Mouse (Mus musculus) cerebellum, adult 2 months (tissue): ENCODE data around the gene Dot1l.

Experiments used
- CTCF ChIP-seq: fragments of 200-500 bp; IDR thresholded peaks from 2 replicates; pipeline ENCODE4 v1.5.1; 2011; ENCODE audit warnings: low read depth, mild to moderate bottlenecking, control low read depth, low read length, moderate library complexity, borderline replicate concordance; ENCODE audit not compliant: insufficient read depth
- POLR2A ChIP-seq: fragments of 200-500 bp; IDR thresholded peaks from 2 replicates; pipeline ENCODE4 v1.6.1; 2011; ENCODE audit warnings: low read length, control low read depth, borderline replicate concordance; ENCODE audit not compliant: insufficient read depth

GRCm38 (mm10) chr10:80761821-80762220 is 6.8 kb downstream of the Dot1l start:
- TF ChIP-seq POLR2A (no peak), CTCF (no peak)
